Comparison of ENCODE assay signal across 17 mouse cellular contexts in the genomic region with DNA sequence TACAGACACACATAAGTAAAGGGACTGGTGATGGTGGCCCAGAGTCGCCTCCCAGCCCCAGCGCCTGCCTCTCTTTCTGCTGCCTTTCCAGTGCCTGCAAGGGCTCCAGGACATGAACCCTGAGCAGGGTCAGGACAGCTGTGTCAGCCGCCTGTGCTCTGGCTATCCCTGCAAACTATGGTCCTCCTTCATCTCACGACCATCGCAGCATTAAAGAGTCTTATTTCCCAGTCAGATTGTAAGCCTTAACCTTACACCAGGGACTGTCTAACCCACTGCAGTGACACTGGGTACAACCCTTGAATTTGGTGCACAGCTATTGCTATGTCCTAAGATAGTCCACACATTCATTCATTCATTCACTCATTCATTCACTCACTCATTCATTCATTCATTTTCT. TPM values are rescaled to one million over a fixed set of nuclear protein-coding genes. Genes with fewer than 3 reads are reported as not detected.
A peak's percentile ranks its signal among the peaks of the same experiment; 100 is the strongest.
DNase-seq lines count a peak whose midpoint lies in the region; ATAC-seq and TF ChIP-seq lines count a peak whose summit lies in the region.
"Had no signal": no experiment of that assay in that cellular context is flagged by ENCODE, and none has a peak within 500 bp of the region (broad histone marks: within the 10 kb centered on the region; RNA-seq: fewer than 3 reads in every experiment).

No protein-coding gene starts in this region.

- H3K4me3 ChIP-seq in heart, embryonic 10.5 days = no peak overlapping the region
- no peak overlapping the region for H3K4me3 ChIP-seq in liver, embryonic 12.5 days
- no peak overlapping the region for H3K4me3 ChIP-seq in liver, postnatal 0 days (ENCODE audit: low read depth, low read length)
- H3K4me3 ChIP-seq in intestine, embryonic 15.5 days (replicated peaks) = peak overlapping the region; percentile 89; the same call in 1 of the 2 replicates
- H3K4me3 ChIP-seq in stomach, embryonic 14.5 days (ENCODE audit: low read depth, low read length) = no peak overlapping the region
- H3K4me3 ChIP-seq: hindbrain, embryonic 13.5 days had no signal

- no peak for TF ChIP-seq CTCF in liver, postnatal 0 days (IDR thresholded peaks at IDR 0.05; ENCODE audit: low read depth)

- no peak for TF ChIP-seq EP300 in liver, postnatal 0 days (IDR thresholded peaks at IDR 0.05; ENCODE audit: low read depth)

- 77% methylated on average over 5 of the region's 5 CpGs for WGBS in heart, embryonic 10.5 days
- WGBS in liver, embryonic 12.5 days (ENCODE audit: insufficient replicate concordance) = 70% methylated on average over 5 of the region's 5 CpGs
- WGBS in liver, postnatal 0 days (ENCODE audit: insufficient replicate concordance) = 64% methylated on average over 5 of the region's 5 CpGs
- 74% methylated on average over 5 of the region's 5 CpGs for WGBS in intestine, embryonic 15.5 days
- 80% methylated on average over 5 of the region's 5 CpGs for WGBS in stomach, embryonic 14.5 days

- H3K9me3 ChIP-seq in heart, embryonic 10.5 days = no peaks in the 10 kb centered on the region
- no peaks in the 10 kb centered on the region for H3K9me3 ChIP-seq in liver, embryonic 12.5 days (replicated peaks)
- H3K9me3 ChIP-seq in liver, postnatal 0 days (ENCODE audit: low read length) = no peaks in the 10 kb centered on the region
- H3K9me3 ChIP-seq in intestine, embryonic 15.5 days = no peaks in the 10 kb centered on the region
- H3K9me3 ChIP-seq in stomach, embryonic 14.5 days (ENCODE audit: control insufficient read depth, low read depth, low read length) = no peaks in the 10 kb centered on the region
- H3K9me3 ChIP-seq: hindbrain, embryonic 13.5 days had no signal

- DNase-seq in heart, embryonic 10.5 days (ENCODE audit: low spot score) = no peak
- no peak for DNase-seq in heart, postnatal 10 days
- DNase-seq in liver, postnatal 0 days = no peak
- DNase-seq in gastrocnemius, postnatal 36 days = no peak
- no peak for DNase-seq in spleen, adult 18-20 months
- DNase-seq: adrenal gland, adult 8-10 months; cerebellum, adult 9-11 months; embryo, embryonic 11 days; heart, adult 11 months; kidney, adult 9 months; lung, adult 18-20 months; right cerebral cortex, postnatal 25 days had no signal

- H3K9ac ChIP-seq in liver, embryonic 12.5 days = no peak overlapping the region
- no peak overlapping the region for H3K9ac ChIP-seq in liver, postnatal 0 days (replicated peaks)
- peak overlapping the region; percentile 88 for H3K9ac ChIP-seq in intestine, embryonic 15.5 days
- no peak overlapping the region for H3K9ac ChIP-seq in stomach, embryonic 14.5 days (replicated peaks; ENCODE audit: low read depth, low read length)
- H3K9ac ChIP-seq: hindbrain, embryonic 13.5 days had no signal

- peaks cover 71% of the 10 kb centered on the region for H3K4me1 ChIP-seq in heart, embryonic 10.5 days
- peaks cover 56% of the 10 kb centered on the region for H3K4me1 ChIP-seq in liver, embryonic 12.5 days
- peaks cover 17% of the 10 kb centered on the region for H3K4me1 ChIP-seq in liver, postnatal 0 days (ENCODE audit: insufficient read depth)
- peaks cover 49% of the 10 kb centered on the region for H3K4me1 ChIP-seq in intestine, embryonic 15.5 days (replicated peaks)
- H3K4me1 ChIP-seq in stomach, embryonic 14.5 days (ENCODE audit: control insufficient read depth, insufficient read depth, low read length) = peaks cover 15% of the 10 kb centered on the region

- H3K4me2 ChIP-seq in liver, embryonic 12.5 days = peak overlapping the region; percentile 87
- no peak overlapping the region for H3K4me2 ChIP-seq in liver, postnatal 0 days (ENCODE audit: low read depth, low read length)
- H3K4me2 ChIP-seq in intestine, embryonic 15.5 days (replicated peaks) = peak overlapping the region; percentile 75
- H3K4me2 ChIP-seq in stomach, embryonic 14.5 days (replicated peaks; ENCODE audit: low read depth, low read length) = peak overlapping the region; percentile 66
- H3K4me2 ChIP-seq: hindbrain, embryonic 13.5 days had no signal

- intact Hi-C loops in heart, postnatal 10 days (cut with DNase I) = no loop called here
- intact Hi-C loops in gastrocnemius, postnatal 36 days (cut with DNase I) = no loop called here

- H3K36me3 ChIP-seq in heart, embryonic 10.5 days = peaks cover 15% of the 10 kb centered on the region; the same call in 1 of the 2 replicates
- peaks cover 8% of the 10 kb centered on the region; the same call in 1 of the 2 replicates for H3K36me3 ChIP-seq in liver, embryonic 12.5 days
- no peaks in the 10 kb centered on the region for H3K36me3 ChIP-seq in liver, postnatal 0 days (replicated peaks; ENCODE audit: insufficient read depth, low read length)
- H3K36me3 ChIP-seq in intestine, embryonic 15.5 days = no peaks in the 10 kb centered on the region
- no peaks in the 10 kb centered on the region; the same call in 1 of the 2 replicates for H3K36me3 ChIP-seq in stomach, embryonic 14.5 days (ENCODE audit: control insufficient read depth, insufficient read depth, low read length)
- H3K36me3 ChIP-seq: hindbrain, embryonic 13.5 days had no signal

- H3K27ac ChIP-seq in heart, embryonic 10.5 days = peak overlapping the region; percentile 90; the same call in 1 of the 2 replicates
- H3K27ac ChIP-seq in liver, embryonic 12.5 days = no peak overlapping the region
- H3K27ac ChIP-seq in liver, postnatal 0 days (ENCODE audit: low read depth) = no peak overlapping the region
- peak overlapping the region; percentile 93; the same call in 1 of the 2 replicates for H3K27ac ChIP-seq in intestine, embryonic 15.5 days
- H3K27ac ChIP-seq in stomach, embryonic 14.5 days (ENCODE audit: low read length) = no peak overlapping the region
- H3K27ac ChIP-seq: hindbrain, embryonic 13.5 days had no signal

- ATAC-seq in liver, embryonic 12.5 days = no peak
- no peak for ATAC-seq in liver, postnatal 0 days
- no peak for ATAC-seq in intestine, embryonic 15.5 days
- no peak for ATAC-seq in stomach, embryonic 14.5 days (ENCODE audit: insufficient number of reproducible peaks, insufficient read depth, low FRiP score, low read depth)

- H3K27me3 ChIP-seq in heart, embryonic 10.5 days (ENCODE audit: insufficient read depth, poor library complexity, severe bottlenecking) = 0 out of 2 replicates have a peak, but pooled peaks cover 6% of the 10 kb centered on the region
- H3K27me3 ChIP-seq in liver, embryonic 12.5 days (replicated peaks) = peaks cover 23% of the 10 kb centered on the region; the same call in 1 of the 2 replicates
- no peaks in the 10 kb centered on the region for H3K27me3 ChIP-seq in liver, postnatal 0 days (ENCODE audit: insufficient read depth, low read length)
- no peaks in the 10 kb centered on the region for H3K27me3 ChIP-seq in intestine, embryonic 15.5 days (replicated peaks)
- no peaks in the 10 kb centered on the region for H3K27me3 ChIP-seq in stomach, embryonic 14.5 days (ENCODE audit: control insufficient read depth, insufficient read depth, low read length)

RNA-seq across cellular contexts. Expression of a gene that starts 13.4 kb away (rescaled TPM):
- polyA plus RNA-seq in heart, embryonic 10.5 days (2016; fragmentation: Nextera tagmentation; extraction: Ambion mirVana) = 30.6 and 33.1 TPM in 2 replicates
- total RNA-seq in heart, postnatal 10 days (2021) = 10 to 100 TPM in 1 of 2 experiments, 1 to 10 TPM in 1; 7.0 to 11.9 TPM
- 12.6 and 14.1 TPM in 2 replicates for polyA plus RNA-seq in liver, embryonic 12.5 days (2016; fragmentation: Nextera tagmentation; extraction: Ambion mirVana)
- 4.3 and 5.5 TPM in 2 replicates for polyA plus RNA-seq in liver, postnatal 0 days (2015; fragmentation: Nextera tagmentation; extraction: Ambion mirVana)
- 65.4 and 71.3 TPM in 2 replicates for polyA plus RNA-seq in intestine, embryonic 15.5 days (2015; fragmentation: Nextera tagmentation; extraction: Ambion mirVana)
- polyA plus RNA-seq in stomach, embryonic 14.5 days (2014; fragmentation: Nextera tagmentation; extraction: Ambion mirVana) = 29.0 and 34.8 TPM in 2 replicates
- 1 to 10 TPM; 3.4 to 3.5 TPM for total RNA-seq in gastrocnemius, postnatal 36 days (2021)

RNA-seq across cellular contexts. Expression of a gene that starts 37.0 kb away (rescaled TPM):
- 4.3 and 6.5 TPM in 2 replicates for polyA plus RNA-seq in heart, embryonic 10.5 days (2016; fragmentation: Nextera tagmentation; extraction: Ambion mirVana)
- 1 to 10 TPM; 1.6 to 2.0 TPM for total RNA-seq in heart, postnatal 10 days (2021)
- polyA plus RNA-seq in liver, embryonic 12.5 days (2016; fragmentation: Nextera tagmentation; extraction: Ambion mirVana) = 0.88 and 0.91 TPM in 2 replicates
- polyA plus RNA-seq in liver, postnatal 0 days (2015; fragmentation: Nextera tagmentation; extraction: Ambion mirVana) = 0.19 and 0.58 TPM in 2 replicates
- polyA plus RNA-seq in intestine, embryonic 15.5 days (2015; fragmentation: Nextera tagmentation; extraction: Ambion mirVana) = 12.5 and 14.1 TPM in 2 replicates
- 12.3 and 14.2 TPM in 2 replicates for polyA plus RNA-seq in stomach, embryonic 14.5 days (2014; fragmentation: Nextera tagmentation; extraction: Ambion mirVana)
- under 1 TPM; 0.17 to 0.38 TPM for total RNA-seq in gastrocnemius, postnatal 36 days (2021)
- total RNA-seq: megakaryocyte-erythroid progenitor cell, adult 5-6 weeks had no signal

Comparison
In these comparisons a context has a peak if more than half of its experiments do, and no peak if none do; other contexts are left out.
1. H3K27ac ChIP-seq: peak in heart, embryonic 10.5 days (single experiment) and intestine, embryonic 15.5 days (single experiment); none in liver, embryonic 12.5 days (single experiment), liver, postnatal 0 days (single experiment) and stomach, embryonic 14.5 days (single experiment).